Comparison of ENCODE assay signal across 21 mouse cellular contexts in the genomic region with DNA sequence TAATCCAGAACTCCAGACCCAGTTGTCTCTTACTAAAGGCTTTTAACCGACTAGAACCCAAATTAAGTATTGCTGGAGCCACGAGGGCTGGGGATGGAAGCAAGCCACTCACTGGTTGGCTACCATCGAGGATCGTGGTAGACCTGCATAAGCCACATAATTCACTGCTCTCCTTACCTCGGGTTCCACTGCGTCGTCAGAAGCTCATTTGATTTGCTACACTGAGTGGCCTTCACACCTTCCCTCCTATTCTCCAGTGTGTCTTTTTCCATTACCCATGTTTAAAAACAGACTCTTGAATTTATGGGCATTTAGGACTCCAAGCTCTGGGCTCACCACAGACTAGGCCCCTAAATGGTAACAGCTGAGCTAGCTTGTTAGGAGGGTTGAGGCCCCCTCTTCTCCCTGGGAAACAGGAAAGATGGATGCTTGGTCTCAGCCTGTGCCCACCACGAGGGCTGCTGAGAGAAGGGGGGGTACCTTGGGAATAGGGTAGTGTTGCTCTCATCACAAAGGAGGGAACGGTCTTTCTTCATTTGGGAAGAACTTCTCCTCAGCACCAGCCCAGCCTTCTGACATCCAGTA.
DNase-seq lines count a peak whose midpoint lies in the region; ATAC-seq and TF ChIP-seq lines count a peak whose summit lies in the region.
"Had no signal": no experiment of that assay in that cellular context is flagged by ENCODE, and none has a peak within 500 bp of the region (broad histone marks: within the 10 kb centered on the region; RNA-seq: fewer than 3 reads in every experiment).

No protein-coding gene starts in this region.

- no peak overlapping the region for H3K4me3 ChIP-seq in heart, embryonic 11.5 days (ENCODE audit: low read depth, low read length)
- no peak overlapping the region for H3K4me3 ChIP-seq in intestine, embryonic 15.5 days (replicated peaks)
- H3K4me3 ChIP-seq in limb, embryonic 14.5 days (replicated peaks; ENCODE audit: low read length) = no peak overlapping the region
- no peak overlapping the region for H3K4me3 ChIP-seq in thymus, adult 2 months (ENCODE audit: control insufficient read depth, insufficient read depth, low read length)
- no peak overlapping the region for H3K4me3 ChIP-seq in forebrain, postnatal 0 days (ENCODE audit: low read depth, low read length)
- H3K4me3 ChIP-seq: gastrocnemius, adult 2 months; hindbrain, embryonic 10.5 days; left cerebral cortex, adult 2 months; lung, embryonic 15.5 days had no signal

- no peak for TF ChIP-seq CTCF in thymus, adult 2 months (IDR thresholded peaks at IDR 0.05; ENCODE audit: borderline replicate concordance, control insufficient read depth, extremely low read depth, insufficient read depth, low read length, poor library complexity)
- TF ChIP-seq CTCF in forebrain, postnatal 0 days (IDR thresholded peaks at IDR 0.05; ENCODE audit: low read depth) = no peak

- H3K9me3 ChIP-seq in heart, embryonic 11.5 days (replicated peaks; ENCODE audit: control insufficient read depth, low read length) = no peaks in the 10 kb centered on the region
- H3K9me3 ChIP-seq in intestine, embryonic 15.5 days = no peaks in the 10 kb centered on the region
- no peaks in the 10 kb centered on the region for H3K9me3 ChIP-seq in limb, embryonic 14.5 days (ENCODE audit: control insufficient read depth, low read length)
- H3K9me3 ChIP-seq in forebrain, postnatal 0 days (ENCODE audit: low read length) = no peaks in the 10 kb centered on the region
- H3K9me3 ChIP-seq: hindbrain, embryonic 10.5 days; lung, embryonic 15.5 days had no signal

- no peaks in the 10 kb centered on the region for H3K36me3 ChIP-seq in heart, embryonic 11.5 days (ENCODE audit: control insufficient read depth, insufficient read depth, low read length)
- no peaks in the 10 kb centered on the region for H3K36me3 ChIP-seq in intestine, embryonic 15.5 days
- no peaks in the 10 kb centered on the region for H3K36me3 ChIP-seq in limb, embryonic 14.5 days (ENCODE audit: control insufficient read depth, insufficient read depth, low read length)
- no peaks in the 10 kb centered on the region for H3K36me3 ChIP-seq in thymus, adult 2 months (ENCODE audit: control insufficient read depth, insufficient read depth, low read length)
- no peaks in the 10 kb centered on the region for H3K36me3 ChIP-seq in forebrain, postnatal 0 days (ENCODE audit: insufficient read depth)
- H3K36me3 ChIP-seq: hindbrain, embryonic 10.5 days; lung, embryonic 15.5 days had no signal

- H3K4me2 ChIP-seq in heart, embryonic 11.5 days = no peak overlapping the region
- no peak overlapping the region for H3K4me2 ChIP-seq in intestine, embryonic 15.5 days (replicated peaks)
- no peak overlapping the region for H3K4me2 ChIP-seq in limb, embryonic 14.5 days (replicated peaks; ENCODE audit: low read depth, low read length, severe bottlenecking)
- H3K4me2 ChIP-seq in forebrain, postnatal 0 days (ENCODE audit: low read depth) = no peak overlapping the region
- H3K4me2 ChIP-seq: lung, embryonic 15.5 days had no signal

- H3K27me3 ChIP-seq in heart, embryonic 11.5 days (ENCODE audit: control insufficient read depth, insufficient read depth, low read length) = no peaks in the 10 kb centered on the region
- no peaks in the 10 kb centered on the region for H3K27me3 ChIP-seq in intestine, embryonic 15.5 days (replicated peaks)
- H3K27me3 ChIP-seq in limb, embryonic 14.5 days (ENCODE audit: control insufficient read depth, insufficient read depth, low read length) = no peaks in the 10 kb centered on the region
- no peaks in the 10 kb centered on the region for H3K27me3 ChIP-seq in thymus, adult 2 months (ENCODE audit: control insufficient read depth, insufficient read depth, low read length)
- H3K27me3 ChIP-seq in forebrain, postnatal 0 days (ENCODE audit: insufficient read depth, low read length) = no peaks in the 10 kb centered on the region
- H3K27me3 ChIP-seq: lung, embryonic 15.5 days had no signal

- ATAC-seq in heart, embryonic 11.5 days (replicated peaks; ENCODE audit: insufficient number of reproducible peaks, low FRiP score, low TSS enrichment) = no peak
- ATAC-seq in intestine, embryonic 15.5 days = peak; percentile 25; the same call in 1 of the 2 replicates
- ATAC-seq in limb, embryonic 14.5 days (ENCODE audit: low FRiP score, low read depth) = peak; percentile 86
- no peak for ATAC-seq in forebrain, postnatal 0 days
- ATAC-seq: hindbrain, embryonic 16.5 days had no signal

- no peaks in the 10 kb centered on the region for H3K4me1 ChIP-seq in heart, embryonic 11.5 days (ENCODE audit: control insufficient read depth, insufficient read depth, low read length)
- H3K4me1 ChIP-seq in intestine, embryonic 15.5 days (replicated peaks) = peaks cover 4% of the 10 kb centered on the region; the same call in 1 of the 2 replicates
- H3K4me1 ChIP-seq in limb, embryonic 14.5 days (ENCODE audit: control insufficient read depth, insufficient read depth, low read length) = peaks cover 22% of the 10 kb centered on the region
- H3K4me1 ChIP-seq in thymus, adult 2 months (replicated peaks; ENCODE audit: control insufficient read depth, insufficient read depth, low read length) = peaks cover 3% of the 10 kb centered on the region
- H3K4me1 ChIP-seq in forebrain, postnatal 0 days (ENCODE audit: insufficient read depth) = no peaks in the 10 kb centered on the region
- H3K4me1 ChIP-seq: hindbrain, embryonic 10.5 days; lung, embryonic 15.5 days had no signal

- WGBS in heart, embryonic 11.5 days (ENCODE audit: insufficient replicate concordance) = 74% methylated on average over 9 of the region's 9 CpGs
- 51% methylated on average over 9 of the region's 9 CpGs for WGBS in intestine, embryonic 15.5 days
- 19% methylated on average over 9 of the region's 9 CpGs for WGBS in limb, embryonic 14.5 days
- WGBS in thymus, adult 2 months = 77% methylated on average over 9 of the region's 9 CpGs
- WGBS in forebrain, postnatal 0 days = 78% methylated on average over 9 of the region's 9 CpGs

- H3K27ac ChIP-seq in heart, embryonic 11.5 days (ENCODE audit: low read depth, low read length) = no peak overlapping the region
- peak overlapping the region; percentile 32 for H3K27ac ChIP-seq in intestine, embryonic 15.5 days
- peak overlapping the region; percentile 61 for H3K27ac ChIP-seq in limb, embryonic 14.5 days (replicated peaks; ENCODE audit: low read depth, low read length)
- H3K27ac ChIP-seq in thymus, adult 2 months (ENCODE audit: control insufficient read depth, insufficient read depth, low read length) = no peak overlapping the region
- H3K27ac ChIP-seq in forebrain, postnatal 0 days (ENCODE audit: low read depth, low read length) = no peak overlapping the region
- H3K27ac ChIP-seq: gastrocnemius, adult 2 months; hindbrain, embryonic 10.5 days; kidney, postnatal 0 days; left cerebral cortex, adult 2 months; liver, embryonic 14.5 days; lung, embryonic 15.5 days had no signal

- TF ChIP-seq POLR2A in limb, embryonic 14.5 days (IDR thresholded peaks at IDR 0.05; ENCODE audit: borderline replicate concordance, extremely low read depth, insufficient read depth, insufficient read length) = no peak
- no peak for TF ChIP-seq POLR2A in thymus, adult 2 months (IDR thresholded peaks at IDR 0.05; ENCODE audit: control insufficient read depth, extremely low read depth, insufficient read depth, low read length, poor library complexity)

- no peak overlapping the region for H3K9ac ChIP-seq in heart, embryonic 11.5 days (ENCODE audit: low read depth, low read length)
- no peak overlapping the region for H3K9ac ChIP-seq in intestine, embryonic 15.5 days
- H3K9ac ChIP-seq in limb, embryonic 14.5 days (ENCODE audit: low read depth, low read length, severe bottlenecking) = no peak overlapping the region
- no peak overlapping the region for H3K9ac ChIP-seq in forebrain, postnatal 0 days
- H3K9ac ChIP-seq: liver, embryonic 14.5 days; lung, embryonic 15.5 days had no signal

- DNase-seq in heart, adult 11 months = peak; percentile 55
- DNase-seq in limb, embryonic 14.5 days (ENCODE audit: low spot score) = peak; percentile 62
- DNase-seq in MN1 (ENCODE audit: low spot score) = no peak
- no peak for DNase-seq in thymus, adult 2 months
- DNase-seq in forebrain, postnatal 0 days = no peak
- DNase-seq: cerebellum, adult 11 months; cerebellum, adult 9-11 months; gastrocnemius, adult 2 months; kidney, adult 18-20 months; left cerebral cortex, postnatal 4 days; lung, postnatal 36 days; midbrain, embryonic 14.5 days; thymus, postnatal 4 days had no signal

Comparison
In these comparisons a context has a peak if more than half of its experiments do, and no peak if none do; other contexts are left out.
1. DNase-seq: peak in heart, adult 11 months (single experiment) and limb, embryonic 14.5 days (single experiment); none in MN1 (single experiment), thymus, adult 2 months (single experiment) and forebrain, postnatal 0 days (single experiment).
2. ATAC-seq: peak in intestine, embryonic 15.5 days (single experiment) and limb, embryonic 14.5 days (single experiment); none in heart, embryonic 11.5 days (single experiment) and forebrain, postnatal 0 days (single experiment).
3. H3K27ac ChIP-seq: peak in intestine, embryonic 15.5 days (single experiment) and limb, embryonic 14.5 days (single experiment); none in heart, embryonic 11.5 days (single experiment), thymus, adult 2 months (single experiment) and forebrain, postnatal 0 days (single experiment).